Mouse (Mus musculus) B cell, adult 2 months (primary cell): ENCODE data around the gene Apod.
"Not testable (repeated sequence)": the region's sequence is repeated elsewhere in the genome, so short reads cannot be mapped to it uniquely, and the experiment has no call there.

Experiments used
- DNase-seq, 2 experiments: peaks; one replicate each; pipeline ENCODE4 v3.0.0; 2022

Gene Apod

GRCm38 (mm10) chr16:31314497-31315233 is at the start of gene Apod:
Gene Apod, minus strand, starts transcription at chr16:31314808.
- no peak for DNase-seq

- no peak for DNase-seq
These were observed 49.3 kb upstream of the Apod start for GRCm38 (mm10) chr16:31363685-31364436.

- no peak for DNase-seq
These were observed 44.9 kb upstream of the Apod start for GRCm38 (mm10) chr16:31359542-31359941.

GRCm38 (mm10) chr16:31358991-31359390 is 44.4 kb upstream of the Apod start:
- no peak for DNase-seq

- DNase-seq: no peak
These were observed 44.0 kb upstream of the Apod start for GRCm38 (mm10) chr16:31358576-31358975.

- DNase-seq: no peak
These were observed 41.3 kb upstream of the Apod start for GRCm38 (mm10) chr16:31355882-31356281.

GRCm38 (mm10) chr16:31354341-31355329 is 40.0 kb upstream of the Apod start:
- DNase-seq: peak; percentile 87

- DNase-seq: peak; percentile 30 to 39
These were observed 38.4 kb upstream of the Apod start for GRCm38 (mm10) chr16:31352996-31353395.

GRCm38 (mm10) chr16:31347581-31347980 is 33.0 kb upstream of the Apod start:
- DNase-seq: no peak

GRCm38 (mm10) chr16:31342966-31343365 is 28.4 kb upstream of the Apod start:
- no peak for DNase-seq

GRCm38 (mm10) chr16:31342556-31342955 is 27.9 kb upstream of the Apod start:
- no peak for DNase-seq

GRCm38 (mm10) chr16:31339332-31339731 is 24.7 kb upstream of the Apod start:
- no peak for DNase-seq

GRCm38 (mm10) chr16:31337956-31338355 is 23.3 kb upstream of the Apod start:
- no peak for DNase-seq

GRCm38 (mm10) chr16:31334796-31335195 is 20.2 kb upstream of the Apod start:
- no peak for DNase-seq

GRCm38 (mm10) chr16:31332586-31332985 is 18.0 kb upstream of the Apod start:
- no peak for DNase-seq

GRCm38 (mm10) chr16:31330970-31331369 is 16.4 kb upstream of the Apod start:
- not testable (repeated sequence) for DNase-seq

GRCm38 (mm10) chr16:31329668-31330067 is 15.1 kb upstream of the Apod start:
- DNase-seq: no peak

- DNase-seq: no peak
These were observed 13.3 kb upstream of the Apod start for GRCm38 (mm10) chr16:31327891-31328290.

- DNase-seq: no peak
These were observed 12.8 kb upstream of the Apod start for GRCm38 (mm10) chr16:31327430-31327829.

- no peak for DNase-seq
These were observed 12.1 kb upstream of the Apod start for GRCm38 (mm10) chr16:31326679-31327078.

- DNase-seq: no peak
These were observed 11.4 kb upstream of the Apod start for GRCm38 (mm10) chr16:31325966-31326365.

- DNase-seq: no peak
These were observed 10.5 kb upstream of the Apod start for GRCm38 (mm10) chr16:31325120-31325519.

GRCm38 (mm10) chr16:31321501-31321900 is 6.9 kb upstream of the Apod start:
- no peak for DNase-seq
